Mouse (Mus musculus): ENCODE measurements at regions not wholly inside any gene's neighbourhood (a gene's known extent, or its start where the extent isn't known, plus 50 kb on each side); places are given as distances from the start of the nearest gene placed in this dataset.

GRCm38 (mm10) chr8:25389371-25389855, 565.2 kb upstream of the Adam5 start:
- no peak for DNase-seq

GRCm38 (mm10) chr8:25388811-25389210, 564.6 kb upstream of the Adam5 start:
- no peak for DNase-seq

- no peak for DNase-seq
Measured at GRCm38 (mm10) chr8:25385186-25385585, 561.0 kb upstream of the Adam5 start.

- no peak for DNase-seq
Measured at GRCm38 (mm10) chr8:25384591-25384990, 560.4 kb upstream of the Adam5 start.

- DNase-seq, result no peak
Measured at GRCm38 (mm10) chr8:25373276-25373675, 549.1 kb upstream of the Adam5 start.

- no peak for DNase-seq
Measured at GRCm38 (mm10) chr8:25370947-25371346, 546.8 kb upstream of the Adam5 start.

- no peak for DNase-seq
Measured at GRCm38 (mm10) chr8:25369331-25369730, 545.2 kb upstream of the Adam5 start.

- DNase-seq, result peak; percentile 69 to 73
Measured at GRCm38 (mm10) chr8:25368561-25369091, 544.5 kb upstream of the Adam5 start.

GRCm38 (mm10) chr8:25367806-25368549, 543.8 kb upstream of the Adam5 start:
- no peak for DNase-seq

GRCm38 (mm10) chr8:25366181-25366580, 542.0 kb upstream of the Adam5 start:
- DNase-seq, result no peak

- DNase-seq, result no peak
Measured at GRCm38 (mm10) chr8:25362656-25363055, 538.5 kb upstream of the Adam5 start.

GRCm38 (mm10) chr8:25362146-25362545, 538.0 kb upstream of the Adam5 start:
- DNase-seq, result no peak

GRCm38 (mm10) chr8:25361420-25361819, 537.3 kb upstream of the Adam5 start:
- no peak for DNase-seq

- no peak for DNase-seq
Measured at GRCm38 (mm10) chr8:25358539-25359165, 534.5 kb upstream of the Adam5 start.

- no peak for DNase-seq
Measured at GRCm38 (mm10) chr8:25353822-25354770, 529.9 kb upstream of the Adam5 start.

- DNase-seq, result no peak
Measured at GRCm38 (mm10) chr8:25353405-25353804, 529.2 kb upstream of the Adam5 start.

- DNase-seq, result no peak
Measured at GRCm38 (mm10) chr8:25348003-25348683, 524.0 kb upstream of the Adam5 start.

- peak; percentile 39 to 56 for DNase-seq
Measured at GRCm38 (mm10) chr8:25343160-25343602, 519.0 kb upstream of the Adam5 start.

- no peak for DNase-seq
Measured at GRCm38 (mm10) chr8:25342501-25342900, 518.3 kb upstream of the Adam5 start.

- DNase-seq, result no peak
Measured at GRCm38 (mm10) chr8:25341225-25341624, 517.1 kb upstream of the Adam5 start.

- no peak for DNase-seq
Measured at GRCm38 (mm10) chr8:25340729-25341128, 516.6 kb upstream of the Adam5 start.

GRCm38 (mm10) chr8:25332120-25332607, 508.0 kb upstream of the Adam5 start:
- DNase-seq, result no peak
